Mouse (Mus musculus) MEL (cell line): ENCODE data around the gene Vps52. TPM values are rescaled to one million over a fixed set of nuclear protein-coding genes. Genes with fewer than 3 reads are reported as not detected.

Experiments
- DNase-seq: peaks from one replicate; pipeline ENCODE4 v3.0.0; 2011; ENCODE audit warnings: low read depth, low spot score
- H3K27ac ChIP-seq: 2 replicates; pipeline ENCODE4 v1.5.1; 2012; ENCODE audit warnings: low read depth, mild to moderate bottlenecking, control low read depth, low read length, moderate library complexity; ENCODE audit not compliant: control insufficient read depth
- H3K27me3 ChIP-seq, 2 experiments: fragments of 150-350 bp in 1 of 2; sonication (generic) in 1 of 2; 2 replicates each; pipeline ENCODE4 v1.6.1; 2012; ENCODE audit warnings: low read length in 2 of 2, mild to moderate bottlenecking in 2 of 2, improper control_type of control experiment in 1 of 2, moderate library complexity in 1 of 2; ENCODE audit not compliant: insufficient read depth in 2 of 2, control insufficient read depth in 1 of 2
- H3K36me3 ChIP-seq, 2 experiments: 2 replicates each; pipeline ENCODE4 v1.6.1; 2012 to 2014; ENCODE audit warnings: low read length in 2 of 2, improper control_type of control experiment in 1 of 2, inconsistent platforms in 1 of 2, mild to moderate bottlenecking in 1 of 2; ENCODE audit not compliant: insufficient read depth in 2 of 2, control insufficient read depth in 1 of 2
- H3K4me1 ChIP-seq, 2 experiments: fragments of 150-350 bp in 1 of 2; sonication (generic) in 1 of 2; 2 replicates each; pipeline ENCODE4 v1.6.1; 2012; ENCODE audit warnings: low read length in 2 of 2, improper control_type of control experiment in 1 of 2, mild to moderate bottlenecking in 1 of 2; ENCODE audit not compliant: insufficient read depth in 2 of 2, control insufficient read depth in 1 of 2
- H3K4me3 ChIP-seq, 2 experiments: fragments of 150-350 bp in 1 of 2; sonication (generic) in 1 of 2; 2 replicates each; pipeline ENCODE4 v1.5.1; 2012; ENCODE audit warnings: low read depth in 2 of 2, low read length in 2 of 2, mild to moderate bottlenecking in 2 of 2, moderate library complexity in 2 of 2, control low read depth in 1 of 2, improper control_type of control experiment in 1 of 2; ENCODE audit not compliant: control insufficient read depth in 1 of 2, insufficient read depth in 1 of 2
- H3K79me2 ChIP-seq: 2 replicates; pipeline ENCODE4 v1.6.1; 2012; ENCODE audit warnings: mild to moderate bottlenecking, low read length, moderate library complexity; ENCODE audit not compliant: control insufficient read depth, poor library complexity, insufficient read depth
- H3K9ac ChIP-seq: 2 replicates; pipeline ENCODE4 v1.6.1; 2012; ENCODE audit warnings: low read depth, mild to moderate bottlenecking, control low read depth, low read length, moderate library complexity; ENCODE audit not compliant: control insufficient read depth, poor library complexity, severe bottlenecking
- H3K9me3 ChIP-seq: fragments of 150-350 bp; sonication (generic); replicated peaks from 2 replicates; pipeline ENCODE4 v1.6.1; 2012; ENCODE audit warnings: mild to moderate bottlenecking, low read length, improper control_type of control experiment, moderate library complexity; ENCODE audit not compliant: insufficient read depth
- CHD1 ChIP-seq: IDR thresholded peaks from 2 replicates; pipeline ENCODE4 v1.6.1; 2012; ENCODE audit warnings: low read depth, mild to moderate bottlenecking, inconsistent platforms, low read length, improper control_type of control experiment
- CHD2 ChIP-seq: IDR thresholded peaks from 2 replicates; pipeline ENCODE4 v1.6.1; 2011; ENCODE audit warnings: low read length, improper control_type of control experiment
- ELF1 ChIP-seq: IDR thresholded peaks from 2 replicates; pipeline ENCODE4 v1.6.1; 2014; ENCODE audit warnings: low read depth, mild to moderate bottlenecking, inconsistent platforms, low read length, improper control_type of control experiment, moderate library complexity
- EP300 ChIP-seq, 2 experiments: IDR thresholded peaks; 2 replicates each; pipeline ENCODE4 v1.6.1; 2011; ENCODE audit warnings: improper control_type of control experiment in 2 of 2, low read length in 2 of 2, low read depth in 1 of 2, mild to moderate bottlenecking in 1 of 2
- ETS1 ChIP-seq: IDR thresholded peaks from 2 replicates; pipeline ENCODE4 v1.6.1; 2012; ENCODE audit warnings: low read depth, mild to moderate bottlenecking, inconsistent platforms, low read length, improper control_type of control experiment, moderate library complexity
- GABPA ChIP-seq: IDR thresholded peaks from 2 replicates; pipeline ENCODE4 v1.6.1; 2012; ENCODE audit warnings: low read depth, mild to moderate bottlenecking, inconsistent platforms, low read length, improper control_type of control experiment, moderate library complexity
- HCFC1 ChIP-seq: IDR thresholded peaks from 2 replicates; pipeline ENCODE4 v1.6.1; 2012; ENCODE audit warnings: low read depth, mild to moderate bottlenecking, inconsistent platforms, low read length, improper control_type of control experiment, moderate library complexity
- JUND ChIP-seq: IDR thresholded peaks from 2 replicates; pipeline ENCODE4 v1.6.1; 2011; ENCODE audit warnings: low read depth, mild to moderate bottlenecking, improper control_type of control experiment, low read length
- KAT2A ChIP-seq: conservative IDR thresholded peaks from 2 replicates; pipeline ENCODE4 v1.6.1; 2012; ENCODE audit warnings: low read depth, low read length, improper control_type of control experiment, inconsistent platforms
- MAFK ChIP-seq: IDR thresholded peaks from 2 replicates; pipeline ENCODE4 v1.6.1; 2011; ENCODE audit warnings: low read depth, mild to moderate bottlenecking, low read length, improper control_type of control experiment, borderline replicate concordance
- MEF2A ChIP-seq: IDR thresholded peaks from 2 replicates; pipeline ENCODE4 v1.6.1; 2014; ENCODE audit warnings: low read depth, mild to moderate bottlenecking, inconsistent platforms, low read length, improper control_type of control experiment; ENCODE audit not compliant: poor library complexity, insufficient replicate concordance, severe bottlenecking; ENCODE audit errors: extremely low read depth
- MYC ChIP-seq: IDR thresholded peaks from 2 replicates; pipeline ENCODE4 v1.6.1; 2011; ENCODE audit warnings: low read depth, mild to moderate bottlenecking, low read length, improper control_type of control experiment, moderate library complexity
- NRF1 ChIP-seq: IDR thresholded peaks from 2 replicates; pipeline ENCODE4 v1.6.1; 2014; ENCODE audit warnings: low read depth, mild to moderate bottlenecking, inconsistent platforms, low read length, improper control_type of control experiment, moderate library complexity; ENCODE audit not compliant: poor library complexity, insufficient read depth, severe bottlenecking
- POLR2AphosphoS5 ChIP-seq: IDR thresholded peaks from 2 replicates; pipeline ENCODE4 v1.6.1; 2012; ENCODE audit warnings: low read depth, borderline replicate concordance, mild to moderate bottlenecking, inconsistent platforms, low read length, moderate library complexity, mixed read lengths
- SIN3A ChIP-seq: IDR thresholded peaks from 2 replicates; pipeline ENCODE4 v1.6.1; 2012; ENCODE audit warnings: low read length, improper control_type of control experiment, inconsistent platforms
- TCF12 ChIP-seq: IDR thresholded peaks from 2 replicates; pipeline ENCODE4 v1.6.1; 2014; ENCODE audit warnings: low read depth, mild to moderate bottlenecking, inconsistent platforms, low read length, improper control_type of control experiment, moderate library complexity
- ZC3H11A ChIP-seq: IDR thresholded peaks from 2 replicates; pipeline ENCODE4 v1.6.1; 2012; ENCODE audit warnings: low read depth, mild to moderate bottlenecking, inconsistent platforms, low read length, improper control_type of control experiment
- ZKSCAN1 ChIP-seq: IDR thresholded peaks from 2 replicates; pipeline ENCODE4 v1.6.1; 2012; ENCODE audit warnings: low read depth, mild to moderate bottlenecking, inconsistent platforms, low read length, improper control_type of control experiment, moderate library complexity
- ZMIZ1 ChIP-seq: IDR thresholded peaks from 2 replicates; pipeline ENCODE4 v1.6.1; 2012; ENCODE audit warnings: low read depth, mild to moderate bottlenecking, inconsistent platforms, low read length, improper control_type of control experiment, moderate library complexity
- ZNF384 ChIP-seq: IDR thresholded peaks from 2 replicates; pipeline ENCODE4 v1.6.1; 2012; ENCODE audit warnings: low read depth, mild to moderate bottlenecking, inconsistent platforms, low read length, improper control_type of control experiment
- polyA plus RNA-seq, 2 experiments: library from polyadenylated mRNA; stranded (reverse) in 1 of 2; unstranded in 1 of 2; fragments of >175 nt in 1 of 2; fragments of >200 nt in 1 of 2; gene quantifications; 2 replicates each; pipeline versions ENCODE4 v1.2.1 to v1.2.4; 2012; ENCODE audit warnings: low replicate concordance in 2 of 2, low read depth in 1 of 2; ENCODE audit not compliant: insufficient read length in 2 of 2, insufficient read depth in 1 of 2, missing spikeins in 1 of 2
- total RNA-seq: library from RNA; depleted of rRNA; stranded (reverse); fragments of 300-350 nt; gene quantifications from 2 replicates; pipeline ENCODE4 v1.2.3, GENCODE M21; 2012

The Vps52 gene
- total and polyA plus RNA-seq, 3 experiments = 23.6 to 40.7 TPM; not detected in 1

- Histone ChIP-seq H3K79me2 (peaks cover 23% of the 10 kb centered on the region), H3K27me3 (no peaks in the 10 kb centered on the region), H3K4me1 (no peaks in the 10 kb centered on the region), H3K4me3 (no peak overlapping the region), H3K9ac (no peak overlapping the region), H3K27ac (no peak overlapping the region)
- DNase-seq = no peak
- no peak for TF ChIP-seq EP300 (IDR thresholded peaks at IDR 0.05; ENCODE audit: low read depth in 1 of 2, low read length in 2 of 2)
- TF ChIP-seq, all 39 proteins: peak for 0
- no peaks in the 10 kb centered on the region for H3K9me3 ChIP-seq
- H3K36me3 ChIP-seq = peaks cover 4 to 5% of the 10 kb centered on the region in 2 experiments
Observed at GRCm38 (mm10) chr17:33959135-33959534, 3.5 kb downstream of the Vps52 start.

- Histone ChIP-seq H3K27ac (no peak overlapping the region), H3K36me3 (peaks cover 0 to 5% of the 10 kb centered on the region in 2 experiments; a peak in 3 of 4 replicates), H3K4me1 (no peaks in the 10 kb centered on the region), H3K9ac (no peak overlapping the region), H3K27me3 (no peaks in the 10 kb centered on the region), H3K4me3 (no peak overlapping the region), H3K79me2 (peaks cover 15% of the 10 kb centered on the region), H3K9me3 (no peaks in the 10 kb centered on the region)
- TF ChIP-seq SIN3A (no peak), ZNF384 (no peak), MAFK (no peak), ZMIZ1 (no peak), KAT2A (no peak), CHD2 (no peak), ZC3H11A (no peak), MYC (no peak), POLR2AphosphoS5 (no peak), ETS1 (no peak), HCFC1 (no peak), CHD1 (no peak)
- no peak for DNase-seq
Observed at GRCm38 (mm10) chr17:33959948-33960347, 4.3 kb downstream of the Vps52 start.

- Histone ChIP-seq H3K9ac (no peak overlapping the region), H3K36me3 (no peaks in the 10 kb centered on the region; a peak in 1 of 4 replicates), H3K4me3 (no peak overlapping the region), H3K4me1 (no peaks in the 10 kb centered on the region), H3K9me3 (no peaks in the 10 kb centered on the region), H3K79me2 (no peaks in the 10 kb centered on the region; the same call in 1 of the 2 replicates), H3K27me3 (no peaks in the 10 kb centered on the region), H3K27ac (no peak overlapping the region)
- TF ChIP-seq ELF1 (no peak), TCF12 (no peak), NRF1 (no peak), SIN3A (no peak), GABPA (no peak), MEF2A (no peak), POLR2AphosphoS5 (no peak), EP300 (IDR thresholded peaks at IDR 0.05; ENCODE audit: low read depth in 1 of 2, low read length in 2 of 2) (no peak), ZKSCAN1 (no peak), HCFC1 (no peak), JUND (no peak)
- no peak for DNase-seq
Observed at GRCm38 (mm10) chr17:33962876-33963275, 7.3 kb downstream of the Vps52 start.
